Mouse (Mus musculus): ENCODE results near the gene Scrn2. TPM values are rescaled to one million over a fixed set of nuclear protein-coding genes. Genes with fewer than 3 reads are reported as not detected.

Scrn2 gene
- total RNA-seq, 1 experiment = 16.5 TPM

GRCm38 (mm10) chr11:96991501-96991900 lies 38.2 kb upstream of the Scrn2 start:
- H3K4me3 ChIP-seq (ENCODE audit: insufficient read depth in 1 of 2, low read depth in 1 of 2, low read length in 2 of 2, poor library complexity in 1 of 2, severe bottlenecking in 1 of 2) = no peak overlapping the region
- no peak overlapping the region for H3K27ac ChIP-seq (ENCODE audit: insufficient read depth, low read depth, low read length, poor library complexity, severe bottlenecking)
- no peak for TF ChIP-seq CHD2 (IDR thresholded peaks at IDR 0.05; ENCODE audit: low read depth, low read length)
- TF ChIP-seq HCFC1 (IDR thresholded peaks at IDR 0.05; ENCODE audit: borderline replicate concordance, insufficient read depth, low read length) = no peak
- TF ChIP-seq ZNF384 (IDR thresholded peaks at IDR 0.05; ENCODE audit: low read depth, low read length) = no peak
- TF ChIP-seq ZC3H11A (IDR thresholded peaks at IDR 0.05; ENCODE audit: borderline replicate concordance, low read depth, low read length) = no peak
- TF ChIP-seq MAFK (IDR thresholded peaks at IDR 0.05; ENCODE audit: insufficient read depth, low read depth, low read length) = no peak
- H3K9ac ChIP-seq (ENCODE audit: insufficient read depth, low read depth, low read length, poor library complexity, severe bottlenecking) = no peak overlapping the region
- peaks cover 0 to 28% of the 10 kb centered on the region in 2 experiments; a peak in 2 of 4 replicates for H3K4me1 ChIP-seq (ENCODE audit: control insufficient read depth in 2 of 2, insufficient read depth in 2 of 2, low read length in 2 of 2, poor library complexity in 1 of 2)
- no peaks in the 10 kb centered on the region for H3K36me3 ChIP-seq (ENCODE audit: control insufficient read depth, insufficient read depth, low read length, poor library complexity, severe bottlenecking)
- no peaks in the 10 kb centered on the region for H3K9me3 ChIP-seq (ENCODE audit: control insufficient read depth, insufficient read depth, low read depth, low read length)
- DNase-seq (ENCODE audit: low read depth, low spot score) = no peak
- in situ Hi-C loops (cut with MboI; ENCODE audit: low sequenced_read_pairs in 2 of 2, unreplicated experiment in 2 of 2) = no loop called here

- no peak for DNase-seq (ENCODE audit: low read depth, low spot score)
- Histone ChIP-seq H3K9ac (ENCODE audit: insufficient read depth, low read depth, low read length, poor library complexity, severe bottlenecking) (no peak overlapping the region), H3K4me1 (ENCODE audit: control insufficient read depth in 2 of 2, insufficient read depth in 2 of 2, low read length in 2 of 2, poor library complexity in 1 of 2) (peaks cover 4 to 24% of the 10 kb centered on the region in 2 experiments; a peak in 3 of 4 replicates), H3K9me3 (ENCODE audit: control insufficient read depth, insufficient read depth, low read depth, low read length) (no peaks in the 10 kb centered on the region), H3K4me3 (ENCODE audit: insufficient read depth in 1 of 2, low read depth in 1 of 2, low read length in 2 of 2, poor library complexity in 1 of 2, severe bottlenecking in 1 of 2) (no peak overlapping the region), H3K27ac (ENCODE audit: insufficient read depth, low read depth, low read length, poor library complexity, severe bottlenecking) (no peak overlapping the region), H3K36me3 (ENCODE audit: control insufficient read depth, insufficient read depth, low read length, poor library complexity, severe bottlenecking) (no peaks in the 10 kb centered on the region)
- in situ Hi-C loops (cut with MboI; ENCODE audit: low sequenced_read_pairs in 2 of 2, unreplicated experiment in 2 of 2) = no loop called here
- no peak for TF ChIP-seq ZNF384 (IDR thresholded peaks at IDR 0.05; ENCODE audit: low read depth, low read length)
- TF ChIP-seq MAFK (IDR thresholded peaks at IDR 0.05; ENCODE audit: insufficient read depth, low read depth, low read length) = no peak
- no peak for TF ChIP-seq CHD2 (IDR thresholded peaks at IDR 0.05; ENCODE audit: low read depth, low read length)
- TF ChIP-seq HCFC1 (IDR thresholded peaks at IDR 0.05; ENCODE audit: borderline replicate concordance, insufficient read depth, low read length) = no peak
- TF ChIP-seq ZC3H11A (IDR thresholded peaks at IDR 0.05; ENCODE audit: borderline replicate concordance, low read depth, low read length) = no peak
Measured at GRCm38 (mm10) chr11:96992722-96993311, 36.9 kb upstream of the Scrn2 start.

GRCm38 (mm10) chr11:96995031-96995430 lies 34.7 kb upstream of the Scrn2 start:
- in situ Hi-C loops (cut with MboI; ENCODE audit: low sequenced_read_pairs in 2 of 2, unreplicated experiment in 2 of 2) = no loop called here
- H3K27ac ChIP-seq (ENCODE audit: insufficient read depth, low read depth, low read length, poor library complexity, severe bottlenecking) = no peak overlapping the region
- H3K9me3 ChIP-seq (ENCODE audit: control insufficient read depth, insufficient read depth, low read depth, low read length) = no peaks in the 10 kb centered on the region
- TF ChIP-seq HCFC1 (IDR thresholded peaks at IDR 0.05; ENCODE audit: borderline replicate concordance, insufficient read depth, low read length) (no peak), ZNF384 (IDR thresholded peaks at IDR 0.05; ENCODE audit: low read depth, low read length) (no peak), CHD2 (IDR thresholded peaks at IDR 0.05; ENCODE audit: low read depth, low read length) (no peak), ZC3H11A (IDR thresholded peaks at IDR 0.05; ENCODE audit: borderline replicate concordance, low read depth, low read length) (no peak), MAFK (IDR thresholded peaks at IDR 0.05; ENCODE audit: insufficient read depth, low read depth, low read length) (no peak)
- no peaks in the 10 kb centered on the region for H3K36me3 ChIP-seq (ENCODE audit: control insufficient read depth, insufficient read depth, low read length, poor library complexity, severe bottlenecking)
- no peak overlapping the region for H3K4me3 ChIP-seq (ENCODE audit: insufficient read depth in 1 of 2, low read depth in 1 of 2, low read length in 2 of 2, poor library complexity in 1 of 2, severe bottlenecking in 1 of 2)
- no peak overlapping the region for H3K9ac ChIP-seq (ENCODE audit: insufficient read depth, low read depth, low read length, poor library complexity, severe bottlenecking)
- DNase-seq (ENCODE audit: low read depth, low spot score) = no peak
- H3K4me1 ChIP-seq (ENCODE audit: control insufficient read depth in 2 of 2, insufficient read depth in 2 of 2, low read length in 2 of 2, poor library complexity in 1 of 2) = peaks cover 4 to 16% of the 10 kb centered on the region in 2 experiments; a peak in 3 of 4 replicates

DNA sequence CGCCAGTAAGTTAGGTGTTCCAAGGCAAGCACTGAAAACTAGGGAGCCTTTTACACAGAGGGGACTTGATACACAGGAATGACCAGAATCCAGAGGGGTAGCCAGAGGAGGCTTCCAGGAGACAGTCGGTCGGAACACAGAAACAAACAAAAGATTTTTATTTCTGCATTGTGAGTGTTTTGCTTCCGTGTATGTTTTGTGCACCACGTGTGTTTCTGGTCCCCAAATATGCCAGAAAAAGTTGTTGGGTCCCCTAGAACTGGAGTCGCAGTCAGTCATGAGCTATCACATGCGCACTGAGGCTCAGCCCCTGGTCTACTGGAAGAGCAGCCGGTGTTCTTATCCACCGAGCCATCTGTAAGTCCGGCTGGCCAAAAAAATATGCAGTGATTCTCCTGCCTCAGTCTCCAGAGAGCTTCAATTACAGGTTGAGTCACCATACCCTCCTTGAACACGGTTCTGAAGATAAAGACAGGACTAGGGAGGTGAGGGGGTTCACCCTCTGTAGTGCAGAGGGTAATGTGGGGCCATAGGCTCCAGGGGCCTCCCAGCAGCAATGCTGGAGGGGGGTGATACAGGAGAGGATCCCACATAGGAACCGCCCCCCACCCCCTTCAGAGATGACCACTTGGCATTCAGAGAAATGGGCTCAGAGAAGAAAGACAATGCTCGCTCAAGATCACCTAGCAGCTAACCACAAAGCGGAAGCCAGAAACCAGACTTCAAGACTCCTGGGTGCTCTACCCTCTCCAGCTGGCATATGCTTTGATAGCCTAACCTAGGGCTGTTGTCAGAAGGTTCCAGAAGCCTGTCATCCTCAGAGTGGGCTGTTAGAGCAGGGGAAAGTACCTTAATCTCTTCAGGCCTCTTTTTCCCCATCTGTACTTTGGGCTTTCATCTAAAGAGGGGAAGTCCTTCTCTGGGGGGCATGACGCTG lies 33.6 kb upstream of the Scrn2 start:
- in situ Hi-C loops (cut with MboI; ENCODE audit: low sequenced_read_pairs in 2 of 2, unreplicated experiment in 2 of 2) = no loop called here
- no peak for DNase-seq (ENCODE audit: low read depth, low spot score)
- no peak overlapping the region for H3K4me3 ChIP-seq (ENCODE audit: insufficient read depth in 1 of 2, low read depth in 1 of 2, low read length in 2 of 2, poor library complexity in 1 of 2, severe bottlenecking in 1 of 2)
- peaks cover 6 to 16% of the 10 kb centered on the region in 2 experiments for H3K4me1 ChIP-seq (ENCODE audit: control insufficient read depth in 2 of 2, insufficient read depth in 2 of 2, low read length in 2 of 2, poor library complexity in 1 of 2)
- no peaks in the 10 kb centered on the region for H3K36me3 ChIP-seq (ENCODE audit: control insufficient read depth, insufficient read depth, low read length, poor library complexity, severe bottlenecking)
- no peak overlapping the region for H3K9ac ChIP-seq (ENCODE audit: insufficient read depth, low read depth, low read length, poor library complexity, severe bottlenecking)
- no peaks in the 10 kb centered on the region for H3K9me3 ChIP-seq (ENCODE audit: control insufficient read depth, insufficient read depth, low read depth, low read length)
- TF ChIP-seq ZC3H11A (IDR thresholded peaks at IDR 0.05; ENCODE audit: borderline replicate concordance, low read depth, low read length) (no peak), CHD2 (IDR thresholded peaks at IDR 0.05; ENCODE audit: low read depth, low read length) (no peak), HCFC1 (IDR thresholded peaks at IDR 0.05; ENCODE audit: borderline replicate concordance, insufficient read depth, low read length) (no peak), ZNF384 (IDR thresholded peaks at IDR 0.05; ENCODE audit: low read depth, low read length) (no peak), MAFK (IDR thresholded peaks at IDR 0.05; ENCODE audit: insufficient read depth, low read depth, low read length) (no peak)
- no peak overlapping the region for H3K27ac ChIP-seq (ENCODE audit: insufficient read depth, low read depth, low read length, poor library complexity, severe bottlenecking)

Data from ES-E14 (cell line).